Mouse (Mus musculus): ENCODE results near the gene Caskin2. TPM values are rescaled to one million over a fixed set of nuclear protein-coding genes. Genes with fewer than 3 reads are reported as not detected.
"Not testable (repeated sequence)": the region's sequence is repeated elsewhere in the genome, so short reads cannot be mapped to it uniquely, and the experiment has no call there.

Caskin2 gene
- total and polyA plus RNA-seq, 3 experiments: 2.9 to 8.2 (median 6.4) TPM

DNA sequence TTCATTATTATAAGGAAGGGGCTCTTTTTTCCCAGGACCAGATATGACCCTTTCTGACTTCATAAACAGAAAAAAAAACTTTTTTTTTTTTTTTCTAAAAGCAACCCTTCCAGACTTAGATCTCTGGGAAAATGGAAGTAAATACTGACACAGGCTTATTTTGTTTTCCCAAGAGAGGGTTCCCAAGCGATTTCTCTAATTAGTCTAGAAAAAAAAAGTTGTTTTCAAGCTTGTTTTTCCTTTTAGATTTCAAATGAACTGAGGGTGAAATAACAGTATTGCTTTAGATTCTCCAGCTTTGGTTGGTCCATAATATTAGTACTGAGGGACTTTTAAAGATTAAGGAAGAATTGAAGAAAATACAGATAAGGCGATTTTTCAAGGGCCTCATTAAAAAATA is 48.7 kb downstream of the Caskin2 start:
- dilution Hi-C loops (cut with MboI; ENCODE audit: extremely low pct_ligation_motif_present, extremely low pct_unique_long_range_greater_than_20kb, low sequenced_read_pairs): no loop called here
- DNase-seq (ENCODE audit: extremely low read depth): no peak
- Histone ChIP-seq H3K4me3 (replicated peaks in 1 of 3; ENCODE audit: low read depth in 2 of 3, low read length in 2 of 3, poor library complexity in 1 of 3) (peak overlapping the region in 2 of 3 experiments; percentile 49 to 77), H3K27ac (ENCODE audit: insufficient read depth, low read depth) (no peak overlapping the region), H3K9me3 (replicated peaks; ENCODE audit: low read length) (no peaks in the 10 kb centered on the region), H3K36me3 (replicated peaks in 1 of 2; ENCODE audit: control insufficient read depth in 1 of 2, insufficient read depth in 1 of 2, low read length in 1 of 2) (no peaks in the 10 kb centered on the region), H3K27me3 (replicated peaks) (no peaks in the 10 kb centered on the region), H3K79me2 (replicated peaks; ENCODE audit: control insufficient read depth, extremely low read depth, insufficient read depth, poor library complexity, severe bottlenecking) (no peaks in the 10 kb centered on the region), H3K4me2 (ENCODE audit: insufficient read depth, low read depth, poor library complexity, severe bottlenecking) (no peak overlapping the region; the same call in 1 of the 2 replicates), H3K9ac (ENCODE audit: insufficient read depth, low read depth) (peak overlapping the region; percentile 77; the same call in 1 of the 2 replicates), H3K4me1 (ENCODE audit: control insufficient read depth in 1 of 2, insufficient read depth in 2 of 2) (peaks cover 3 to 16% of the 10 kb centered on the region in 2 experiments; a peak in 3 of 4 replicates)
- TF ChIP-seq ELF1 (IDR thresholded peaks at IDR 0.05; ENCODE audit: low read depth, low read length): no peak
- peak; percentile 4; the same call in 1 of the 2 replicates for TF ChIP-seq ETS1 (conservative IDR thresholded peaks at IDR 0.05; ENCODE audit: low read depth, low read length)
- TF ChIP-seq IRF4 (IDR thresholded peaks at IDR 0.05; ENCODE audit: low read depth, low read length): 0 out of 2 replicates have a peak, but pooled peaks have one; percentile 5
- TF ChIP-seq ZNF384 (IDR thresholded peaks at IDR 0.05; ENCODE audit: low read depth, low read length): peak; percentile 51; the same call in 1 of the 2 replicates
- no peak for TF ChIP-seq HCFC1 (IDR thresholded peaks at IDR 0.05; ENCODE audit: low read depth, low read length)
- no peak for TF ChIP-seq MAZ (IDR thresholded peaks at IDR 0.05; ENCODE audit: low read depth, low read length)
- TF ChIP-seq NRF1 (IDR thresholded peaks at IDR 0.05; ENCODE audit: low read depth, low read length): no peak
- in situ Hi-C loops (cut with MboI; ENCODE audit: low pct_ligation_motif_present, low pct_unique_long_range_greater_than_20kb, low sequenced_read_pairs): no loop called here

DNA sequence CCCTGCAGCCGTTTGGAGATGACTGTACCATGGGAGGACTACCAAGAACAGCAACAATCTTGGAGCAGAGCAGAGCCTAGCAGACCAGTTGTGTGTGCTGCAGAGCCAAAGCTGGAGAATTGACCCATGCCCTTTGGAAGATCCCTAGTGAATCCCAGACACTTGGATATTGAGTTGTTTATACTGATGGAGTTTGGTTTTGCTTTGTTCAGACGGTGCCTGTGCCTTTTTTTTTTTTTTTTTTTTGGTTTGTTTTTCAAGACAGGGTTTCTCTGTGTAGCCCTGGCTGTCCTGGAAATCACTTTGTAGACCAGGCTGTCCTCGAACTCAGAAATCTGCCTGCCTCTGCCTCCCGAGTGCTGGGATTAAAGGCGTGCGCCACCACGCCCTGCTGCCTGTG is 51.3 kb downstream of the Caskin2 start:
- in situ Hi-C loops (cut with MboI; ENCODE audit: low pct_ligation_motif_present, low pct_unique_long_range_greater_than_20kb, low sequenced_read_pairs); H3K36me3 ChIP-seq (replicated peaks in 1 of 2; ENCODE audit: control insufficient read depth in 1 of 2, insufficient read depth in 1 of 2, low read length in 1 of 2); H3K9ac ChIP-seq (ENCODE audit: insufficient read depth, low read depth); H3K27me3 ChIP-seq (replicated peaks); H3K4me3 ChIP-seq (replicated peaks in 1 of 3; ENCODE audit: low read depth in 2 of 3, low read length in 2 of 3, poor library complexity in 1 of 3); DNase-seq (ENCODE audit: extremely low read depth); H3K79me2 ChIP-seq (replicated peaks; ENCODE audit: control insufficient read depth, extremely low read depth, insufficient read depth, poor library complexity, severe bottlenecking); H3K4me2 ChIP-seq (ENCODE audit: insufficient read depth, low read depth, poor library complexity, severe bottlenecking); H3K27ac ChIP-seq (ENCODE audit: insufficient read depth, low read depth); H3K9me3 ChIP-seq (replicated peaks; ENCODE audit: low read length); dilution Hi-C loops (cut with MboI; ENCODE audit: extremely low pct_ligation_motif_present, extremely low pct_unique_long_range_greater_than_20kb, low sequenced_read_pairs): not testable (repeated sequence)
- H3K4me1 ChIP-seq (ENCODE audit: control insufficient read depth in 1 of 2, insufficient read depth in 2 of 2): peaks cover 3 to 16% of the 10 kb centered on the region in 2 experiments; a peak in 3 of 4 replicates

- dilution Hi-C loops (cut with MboI; ENCODE audit: extremely low pct_ligation_motif_present, extremely low pct_unique_long_range_greater_than_20kb, low sequenced_read_pairs) (no loop called here), in situ Hi-C loops (cut with MboI; ENCODE audit: low pct_ligation_motif_present, low pct_unique_long_range_greater_than_20kb, low sequenced_read_pairs) (no loop called here)
- DNase-seq (ENCODE audit: extremely low read depth): no peak
- Histone ChIP-seq H3K36me3 (replicated peaks in 1 of 2; ENCODE audit: control insufficient read depth in 1 of 2, insufficient read depth in 1 of 2, low read length in 1 of 2) (no peaks in the 10 kb centered on the region), H3K27me3 (replicated peaks) (peaks cover 5% of the 10 kb centered on the region), H3K9me3 (replicated peaks; ENCODE audit: low read length) (peaks cover 3% of the 10 kb centered on the region), H3K9ac (ENCODE audit: insufficient read depth, low read depth) (no peak overlapping the region), H3K4me1 (ENCODE audit: control insufficient read depth in 1 of 2, insufficient read depth in 2 of 2) (no peaks in the 10 kb centered on the region; a peak in 1 of 4 replicates), H3K27ac (ENCODE audit: insufficient read depth, low read depth) (no peak overlapping the region), H3K4me3 (replicated peaks in 1 of 3; ENCODE audit: low read depth in 2 of 3, low read length in 2 of 3, poor library complexity in 1 of 3) (no peak overlapping the region), H3K4me2 (ENCODE audit: insufficient read depth, low read depth, poor library complexity, severe bottlenecking) (no peak overlapping the region), H3K79me2 (replicated peaks; ENCODE audit: control insufficient read depth, extremely low read depth, insufficient read depth, poor library complexity, severe bottlenecking) (no peaks in the 10 kb centered on the region)
- TF ChIP-seq NELFE (IDR thresholded peaks at IDR 0.05; ENCODE audit: low read depth, low read length) (no peak), PAX5 (IDR thresholded peaks at IDR 0.05; ENCODE audit: low read length) (no peak), MAFK (IDR thresholded peaks at IDR 0.05; ENCODE audit: insufficient replicate concordance, low read length) (no peak), NRF1 (IDR thresholded peaks at IDR 0.05; ENCODE audit: low read depth, low read length) (no peak), ZNF384 (IDR thresholded peaks at IDR 0.05; ENCODE audit: low read depth, low read length) (peak; percentile 59), POLR2AphosphoS2 (IDR thresholded peaks at IDR 0.05; ENCODE audit: low read depth, low read length) (no peak), IRF4 (IDR thresholded peaks at IDR 0.05; ENCODE audit: low read depth, low read length) (peak; percentile 42; the same call in 1 of the 2 replicates), BHLHE40 (IDR thresholded peaks at IDR 0.05; ENCODE audit: low read depth, low read length) (peak; percentile 55)
Observed at GRCm38 (mm10) chr11:115753485-115753884, 60.0 kb downstream of the Caskin2 start.

Measured in CH12.LX (cell line).